Mouse (Mus musculus) midbrain, embryonic 15.5 days (tissue): ENCODE results near the gene Gm26938. TPM values are rescaled to one million over a fixed set of nuclear protein-coding genes. Genes with fewer than 3 reads are reported as not detected.

Source experiments
- ATAC-seq: fragments of 200-750 bp; cut with Nextera tagmentation; replicated peaks from 2 replicates; pipeline ENCODE4 v1.8.0; 2017; ENCODE audit warnings: moderate TSS enrichment
- H3K27ac ChIP-seq: fragments of 300-500 bp; sonication (generic); 2 replicates; pipeline ENCODE4 v1.5.1; 2015; ENCODE audit warnings: mild to moderate bottlenecking, inconsistent platforms
- H3K27me3 ChIP-seq: fragments of 300-500 bp; sonication (generic); replicated peaks from 2 replicates; pipeline ENCODE4 v1.6.1; 2015; ENCODE audit warnings: inconsistent platforms
- H3K36me3 ChIP-seq: fragments of 300-500 bp; sonication (generic); replicated peaks from 2 replicates; pipeline ENCODE4 v1.6.1; 2015; ENCODE audit warnings: inconsistent platforms
- H3K4me1 ChIP-seq: fragments of 300-500 bp; sonication (generic); 2 replicates; pipeline ENCODE4 v1.6.1; 2015; ENCODE audit warnings: inconsistent platforms
- H3K4me2 ChIP-seq: fragments of 300-500 bp; sonication (generic); 2 replicates; pipeline ENCODE4 v1.6.1; 2015; ENCODE audit warnings: inconsistent platforms, mild to moderate bottlenecking, moderate library complexity
- H3K4me3 ChIP-seq: fragments of 300-500 bp; sonication (generic); 2 replicates; pipeline ENCODE4 v1.5.1; 2015; ENCODE audit warnings: mild to moderate bottlenecking, inconsistent platforms
- H3K9ac ChIP-seq: fragments of 300-500 bp; sonication (generic); 2 replicates; pipeline ENCODE4 v1.6.1; 2015; ENCODE audit warnings: mild to moderate bottlenecking, inconsistent platforms
- H3K9me3 ChIP-seq: fragments of 300-500 bp; sonication (generic); 2 replicates; pipeline ENCODE4 v1.6.1; 2016; ENCODE audit warnings: inconsistent platforms
- WGBS: fragments of 180-500 bp; shearing (Covaris S2); methylation state at CpG from one replicate; pipeline ENCODE4 v1.1.7; 2015; ENCODE audit warnings: mixed read lengths; 5-methylcytosine and 5-hydroxymethylcytosine counted together
- polyA plus RNA-seq: library from polyadenylated mRNA; unstranded; fragments of >200 nt; fragmentation: Nextera tagmentation; extraction: Ambion mirVana; gene quantifications from 2 replicates; pipeline ENCODE4 v1.2.1, GENCODE M21; 2015

The Gm26938 gene
- polyA plus RNA-seq, 1 experiment from 2014 or later, result not detected

DNA sequence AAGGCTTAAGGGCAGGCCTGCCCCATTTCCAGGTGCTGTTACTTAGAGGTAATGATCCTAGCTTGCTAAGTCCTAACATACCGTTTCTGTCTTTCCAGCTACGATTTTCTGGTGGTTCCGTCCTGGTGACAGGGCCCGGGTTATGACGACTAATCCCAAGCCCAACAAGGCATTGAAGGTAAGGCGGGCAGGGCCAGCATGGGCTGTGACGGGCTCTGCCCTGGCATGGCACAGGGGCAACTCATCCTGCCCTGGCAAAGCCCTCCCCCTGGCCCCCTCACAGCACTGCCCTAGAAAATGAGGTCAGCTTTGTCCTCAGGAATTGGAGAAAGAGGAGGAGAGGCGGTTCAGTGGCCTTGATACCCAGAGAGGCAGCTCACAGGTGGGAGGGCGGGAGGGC, 27.2 kb downstream of the Gm26938 start:
- no peaks in the 10 kb centered on the region for H3K9me3 ChIP-seq
- peak overlapping the region; percentile 85 for H3K4me2 ChIP-seq
- 89% methylated on average over 9 of the region's 9 CpGs for WGBS
- H3K27ac ChIP-seq, result peak overlapping the region; percentile 95; the same call in 1 of the 2 replicates
- peak overlapping the region; percentile 59; the same call in 1 of the 2 replicates for H3K9ac ChIP-seq
- ATAC-seq, result no peak
- H3K36me3 ChIP-seq, result peaks cover 12% of the 10 kb centered on the region; the same call in 1 of the 2 replicates
- no peak overlapping the region; the same call in 1 of the 2 replicates for H3K4me3 ChIP-seq
- no peaks in the 10 kb centered on the region for H3K27me3 ChIP-seq
- peaks cover 43% of the 10 kb centered on the region for H3K4me1 ChIP-seq

DNA sequence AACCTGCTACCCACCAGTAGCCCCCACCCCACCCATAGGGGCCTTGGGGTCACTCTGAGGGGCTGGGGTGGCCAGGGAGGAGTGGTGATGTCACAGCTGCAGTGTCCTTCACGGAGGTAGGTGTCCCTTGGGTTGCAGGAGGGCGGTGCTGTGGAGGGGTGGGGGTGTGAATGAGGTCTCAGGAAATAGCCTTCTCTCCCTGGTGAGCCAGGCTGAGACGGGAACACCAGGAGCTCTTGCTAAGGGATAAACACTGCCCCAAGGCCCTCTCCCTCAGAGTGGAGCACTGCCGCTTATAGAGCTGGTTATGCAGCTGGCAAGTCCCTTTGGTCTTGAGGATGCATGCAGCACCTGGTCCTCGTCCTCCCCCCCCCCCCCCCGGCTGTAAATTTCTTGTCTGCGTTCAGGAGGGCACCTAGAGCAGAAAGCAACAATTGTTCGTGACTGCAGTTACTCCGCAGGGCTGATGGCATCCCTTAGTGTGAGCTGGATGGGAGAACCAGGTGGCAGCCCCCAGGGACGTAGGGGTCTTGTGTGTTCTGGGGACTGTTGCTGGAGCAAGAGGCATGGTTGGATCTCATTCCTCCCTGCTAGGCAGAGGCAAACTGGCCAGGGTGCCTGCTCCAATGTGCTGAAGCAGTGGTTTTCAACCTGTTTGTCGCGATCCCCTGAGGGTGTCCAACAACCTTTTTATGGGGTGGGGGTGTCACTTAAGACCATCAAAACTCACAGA, 27.9 kb downstream of the Gm26938 start:
- peak; percentile 52 for ATAC-seq
- Histone ChIP-seq H3K9ac (peak overlapping the region; percentile 59), H3K27ac (peak overlapping the region; percentile 95), H3K4me1 (peaks cover 38% of the 10 kb centered on the region), H3K4me2 (peak overlapping the region; percentile 85), H3K9me3 (no peaks in the 10 kb centered on the region), H3K36me3 (peaks cover 12% of the 10 kb centered on the region; the same call in 1 of the 2 replicates), H3K27me3 (no peaks in the 10 kb centered on the region), H3K4me3 (peak overlapping the region; percentile 42)
- 29% methylated on average over 12 of the region's 12 CpGs for WGBS

- peaks cover 45% of the 10 kb centered on the region for H3K4me1 ChIP-seq
- H3K4me3 ChIP-seq, result peak overlapping the region; percentile 42
- no peaks in the 10 kb centered on the region for H3K27me3 ChIP-seq
- H3K36me3 ChIP-seq, result peaks cover 12% of the 10 kb centered on the region; the same call in 1 of the 2 replicates
- peak; percentile 89 for ATAC-seq
- 12% methylated on average over 11 of the region's 11 CpGs for WGBS
- H3K9me3 ChIP-seq, result no peaks in the 10 kb centered on the region
- H3K9ac ChIP-seq, result peak overlapping the region; percentile 59
- H3K27ac ChIP-seq, result peak overlapping the region; percentile 95
- peak overlapping the region; percentile 85 for H3K4me2 ChIP-seq
These were observed 28.6 kb downstream of the Gm26938 start for GRCm38 (mm10) chr5:139797473-139798167.

DNA sequence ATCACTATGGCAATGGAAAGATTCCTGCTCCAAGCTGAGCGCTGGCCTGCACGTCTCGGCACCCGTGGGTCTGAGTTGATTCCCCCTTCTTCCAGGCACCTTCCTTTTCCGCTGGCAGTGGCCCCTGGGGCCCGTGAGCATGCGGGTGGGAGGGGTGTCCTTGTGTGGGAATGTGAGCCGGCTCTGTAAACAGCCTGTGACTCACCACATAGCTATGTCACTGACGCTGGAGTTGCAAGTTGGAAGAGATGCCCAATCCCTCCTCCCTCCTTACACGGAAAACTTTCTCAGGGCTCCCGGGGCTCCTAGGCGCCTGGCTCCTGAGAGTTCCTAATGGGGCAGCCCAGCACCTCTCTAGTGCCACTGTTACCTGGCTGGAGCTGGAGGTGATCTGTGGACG, 29.3 kb downstream of the Gm26938 start:
- peaks cover 53% of the 10 kb centered on the region for H3K4me1 ChIP-seq
- no peaks in the 10 kb centered on the region for H3K9me3 ChIP-seq
- H3K4me2 ChIP-seq, result peak overlapping the region; percentile 85
- peak overlapping the region; percentile 95 for H3K27ac ChIP-seq
- no peak overlapping the region for H3K9ac ChIP-seq
- WGBS, result 19% methylated on average over 13 of the region's 13 CpGs
- peaks cover 12% of the 10 kb centered on the region; the same call in 1 of the 2 replicates for H3K36me3 ChIP-seq
- H3K27me3 ChIP-seq, result no peaks in the 10 kb centered on the region
- no peak overlapping the region for H3K4me3 ChIP-seq
- peak; percentile 22 for ATAC-seq

- Histone ChIP-seq H3K9ac (no peak overlapping the region), H3K36me3 (peaks cover 10% of the 10 kb centered on the region; the same call in 1 of the 2 replicates), H3K9me3 (no peaks in the 10 kb centered on the region), H3K4me1 (peaks cover 58% of the 10 kb centered on the region), H3K4me2 (no peak overlapping the region), H3K27ac (no peak overlapping the region), H3K4me3 (no peak overlapping the region), H3K27me3 (no peaks in the 10 kb centered on the region)
- WGBS, result 77% methylated on average over 9 of the region's 9 CpGs
- no peak for ATAC-seq
These were observed 30.1 kb downstream of the Gm26938 start for GRCm38 (mm10) chr5:139796001-139796620.

- ATAC-seq, result no peak
- H3K4me3 ChIP-seq, result no peak overlapping the region
- H3K27me3 ChIP-seq, result no peaks in the 10 kb centered on the region
- 69% methylated on average over 10 of the region's 10 CpGs for WGBS
- no peaks in the 10 kb centered on the region for H3K9me3 ChIP-seq
- no peak overlapping the region for H3K27ac ChIP-seq
- H3K4me2 ChIP-seq, result no peak overlapping the region
- no peaks in the 10 kb centered on the region for H3K36me3 ChIP-seq
- H3K4me1 ChIP-seq, result peaks cover 60% of the 10 kb centered on the region
- H3K9ac ChIP-seq, result no peak overlapping the region
These were observed 31.3 kb downstream of the Gm26938 start for GRCm38 (mm10) chr5:139794938-139795337.

GRCm38 (mm10) chr5:139794137-139794536, 32.1 kb downstream of the Gm26938 start:
- no peak overlapping the region for H3K4me3 ChIP-seq
- 94% methylated on average over 5 of the region's 5 CpGs for WGBS

DNA sequence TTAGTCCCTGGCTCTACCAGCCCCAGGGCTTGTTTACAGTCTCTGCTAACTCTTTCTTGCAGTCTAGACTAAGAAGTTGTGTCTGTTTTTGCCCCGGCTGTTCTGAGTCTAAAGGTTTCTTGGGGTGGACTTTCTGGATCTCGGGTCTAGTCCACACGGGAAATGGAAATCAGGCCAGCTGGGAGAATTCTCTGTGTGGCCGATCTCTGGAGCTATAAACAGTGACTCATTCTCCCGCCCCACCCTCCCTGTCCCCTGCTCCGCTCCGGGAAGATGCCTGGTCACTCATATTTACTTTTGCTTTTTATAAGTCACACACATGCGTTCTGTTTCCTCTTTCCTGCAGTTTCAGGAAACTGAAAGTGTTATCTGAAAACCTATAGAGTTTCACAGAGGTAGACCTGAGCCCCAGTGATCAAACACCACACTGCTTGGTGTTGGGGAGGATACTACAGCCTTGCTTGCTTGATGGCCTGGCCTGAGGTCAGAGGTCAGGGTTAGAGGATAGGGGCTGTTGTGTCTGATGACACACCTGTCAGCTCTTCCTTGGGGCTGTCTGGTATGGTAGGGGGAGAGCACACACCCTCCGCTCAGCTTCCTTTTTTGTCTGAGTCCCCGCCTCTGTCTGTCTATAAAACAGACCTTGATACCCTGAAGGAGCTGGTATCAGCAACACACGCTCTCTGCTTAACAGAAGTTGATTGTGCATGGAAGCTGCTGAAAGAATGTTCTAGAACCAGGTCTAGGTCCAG, 32.7 kb downstream of the Gm26938 start:
- Histone ChIP-seq H3K9ac (no peak overlapping the region), H3K27ac (no peak overlapping the region), H3K9me3 (no peaks in the 10 kb centered on the region), H3K36me3 (no peaks in the 10 kb centered on the region), H3K4me1 (peaks cover 46% of the 10 kb centered on the region), H3K4me3 (no peak overlapping the region), H3K4me2 (no peak overlapping the region), H3K27me3 (no peaks in the 10 kb centered on the region)
- WGBS, result 81% methylated on average over 11 of the region's 11 CpGs
- ATAC-seq, result no peak

More at GRCm38 (mm10) chr5:139794137-139794536, 32.1 kb downstream of the Gm26938 start:
- H3K9me3 ChIP-seq, result no peaks in the 10 kb centered on the region
- no peak for ATAC-seq
- H3K36me3 ChIP-seq, result no peaks in the 10 kb centered on the region
- H3K4me1 ChIP-seq, result peaks cover 53% of the 10 kb centered on the region
- H3K27me3 ChIP-seq, result no peaks in the 10 kb centered on the region
- H3K9ac ChIP-seq, result no peak overlapping the region
- no peak overlapping the region for H3K27ac ChIP-seq
- no peak overlapping the region for H3K4me2 ChIP-seq

GRCm38 (mm10) chr5:139792966-139793337, 33.3 kb downstream of the Gm26938 start:
- H3K4me2 ChIP-seq, result peak overlapping the region; percentile 100

DNA sequence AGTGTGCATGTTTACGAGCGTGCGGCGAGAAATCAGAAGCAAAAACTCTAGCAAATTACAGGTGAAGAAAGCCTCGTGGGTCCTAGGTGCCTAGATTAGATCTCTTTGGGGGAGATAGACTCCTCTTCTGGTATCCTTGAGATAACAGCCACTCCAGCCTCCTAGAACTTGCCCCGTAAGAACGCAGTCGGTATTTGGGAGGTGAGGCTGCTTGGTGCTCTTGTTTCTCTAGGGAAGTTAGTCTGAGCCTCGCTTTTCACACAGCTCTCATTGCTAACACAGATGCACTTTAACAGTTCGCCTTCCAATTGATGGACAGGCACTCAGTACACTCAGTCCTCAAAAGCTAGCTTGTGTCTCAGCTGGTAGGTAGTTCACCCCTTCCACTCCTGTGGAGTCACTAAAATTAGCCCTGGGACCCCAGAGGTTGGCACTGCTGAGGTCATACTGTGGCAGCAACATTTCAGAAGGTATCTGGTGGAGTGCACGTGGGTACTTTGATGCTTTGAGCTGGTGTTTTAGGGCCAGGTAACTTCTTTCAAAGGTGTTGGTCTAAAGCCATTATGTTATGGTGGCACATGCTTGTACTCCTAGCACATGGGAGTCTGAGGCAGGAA, 33.9 kb downstream of the Gm26938 start:
- no peak overlapping the region for H3K27ac ChIP-seq
- H3K4me2 ChIP-seq, result peak overlapping the region; percentile 100
- no peaks in the 10 kb centered on the region for H3K9me3 ChIP-seq
- H3K9ac ChIP-seq, result peak overlapping the region; percentile 60
- peaks cover 34% of the 10 kb centered on the region for H3K4me1 ChIP-seq
- H3K4me3 ChIP-seq, result peak overlapping the region; percentile 84
- no peaks in the 10 kb centered on the region for H3K27me3 ChIP-seq
- 21% methylated on average over 11 of the region's 11 CpGs for WGBS
- ATAC-seq, result no peak
- H3K36me3 ChIP-seq, result no peaks in the 10 kb centered on the region

More at GRCm38 (mm10) chr5:139792966-139793337, 33.3 kb downstream of the Gm26938 start:
- H3K4me1 ChIP-seq, result peaks cover 41% of the 10 kb centered on the region
- no peaks in the 10 kb centered on the region for H3K27me3 ChIP-seq
- H3K9me3 ChIP-seq, result no peaks in the 10 kb centered on the region
- 0 out of 2 replicates have a peak overlapping the region, but pooled peaks have one; percentile 60 for H3K9ac ChIP-seq
- no peak overlapping the region for H3K27ac ChIP-seq
- WGBS, result 63% methylated on average over 3 of the region's 3 CpGs
- H3K36me3 ChIP-seq, result no peaks in the 10 kb centered on the region
- ATAC-seq, result no peak
- no peak overlapping the region for H3K4me3 ChIP-seq
